Mouse (Mus musculus) spleen, adult 2 months (tissue): ENCODE results near the gene Treml1.

Experiments used
- CTCF ChIP-seq: fragments of 200-500 bp; IDR thresholded peaks from 2 replicates; pipeline ENCODE4 v1.5.1; 2011; ENCODE audit warnings: mild to moderate bottlenecking, inconsistent platforms; ENCODE audit not compliant: insufficient read depth, insufficient read length, insufficient replicate concordance; ENCODE audit errors: extremely low read depth
- POLR2A ChIP-seq: fragments of 200-500 bp; IDR thresholded peaks from 2 replicates; pipeline ENCODE4 v1.6.1; 2011; ENCODE audit warnings: low read depth, low read length, inconsistent platforms

GRCm38 (mm10) chr17:48343065-48343464 lies 16.7 kb upstream of the Treml1 start:
- no peak for TF ChIP-seq POLR2A
- TF ChIP-seq CTCF, result no peak
